Mouse (Mus musculus): Measurements from ENCODE around the gene Bik.

GRCm38 (mm10) chr15:83491891-83492290 is 34.8 kb upstream of the Bik start:
- TF ChIP-seq CTCF (IDR thresholded peaks at IDR 0.05; ENCODE audit: low read depth) (no peak), EP300 (IDR thresholded peaks at IDR 0.05; ENCODE audit: low read depth) (no peak)
